Mouse (Mus musculus) thymus, adult 2 months (tissue): ENCODE measurements around the gene Cyp1a2.

Experiments used
- CTCF ChIP-seq: fragments of 200-500 bp; IDR thresholded peaks from 2 replicates; pipeline ENCODE4 v1.5.1; 2012; ENCODE audit warnings: mild to moderate bottlenecking, control low read depth, low read length, moderate library complexity, borderline replicate concordance; ENCODE audit not compliant: control insufficient read depth, poor library complexity, insufficient read depth; ENCODE audit errors: extremely low read depth
- POLR2A ChIP-seq: fragments of 200-500 bp; IDR thresholded peaks from 2 replicates; pipeline ENCODE4 v1.6.1; 2012; ENCODE audit warnings: mild to moderate bottlenecking, low read length, control low read depth, moderate library complexity; ENCODE audit not compliant: control insufficient read depth, poor library complexity, insufficient read depth; ENCODE audit errors: extremely low read depth

- TF ChIP-seq CTCF (no peak), POLR2A (no peak)
These were observed 37.2 kb upstream of the Cyp1a2 start for GRCm38 (mm10) chr9:57720736-57721135.
